Mouse (Mus musculus) MEL (cell line): Measurements from ENCODE around the gene Tmbim1.

ENCODE experiments used
- CTCF ChIP-seq, 3 experiments: IDR thresholded peaks in 2 of 3; conservative IDR thresholded peaks in 1 of 3; 2 replicates each; pipeline ENCODE4 v1.5.1; 2011 to 2012; ENCODE audit warnings: low read length in 3 of 3, low read depth in 2 of 3, mild to moderate bottlenecking in 2 of 3, improper control_type of control experiment in 1 of 3, inconsistent platforms in 1 of 3, mixed read lengths in 1 of 3, moderate library complexity in 1 of 3; ENCODE audit not compliant: control insufficient read depth in 1 of 3, insufficient read depth in 1 of 3, poor library complexity in 1 of 3, severe bottlenecking in 1 of 3
- E2F4 ChIP-seq: IDR thresholded peaks from 2 replicates; pipeline ENCODE4 v1.6.1; 2011; ENCODE audit warnings: low read depth, low read length, improper control_type of control experiment, borderline replicate concordance
- ELF1 ChIP-seq: IDR thresholded peaks from 2 replicates; pipeline ENCODE4 v1.6.1; 2014; ENCODE audit warnings: low read depth, mild to moderate bottlenecking, inconsistent platforms, low read length, improper control_type of control experiment, moderate library complexity
- EP300 ChIP-seq, 2 experiments: IDR thresholded peaks; 2 replicates each; pipeline ENCODE4 v1.6.1; 2011; ENCODE audit warnings: improper control_type of control experiment in 2 of 2, low read length in 2 of 2, low read depth in 1 of 2, mild to moderate bottlenecking in 1 of 2
- GABPA ChIP-seq: IDR thresholded peaks from 2 replicates; pipeline ENCODE4 v1.6.1; 2012; ENCODE audit warnings: low read depth, mild to moderate bottlenecking, inconsistent platforms, low read length, improper control_type of control experiment, moderate library complexity
- POLR2A ChIP-seq, 2 experiments: IDR thresholded peaks; 2 replicates each; pipeline ENCODE4 v1.6.1; 2011 to 2012; ENCODE audit warnings: low read length in 2 of 2, mild to moderate bottlenecking in 2 of 2, control low read depth in 1 of 2, improper control_type of control experiment in 1 of 2, low read depth in 1 of 2, moderate library complexity in 1 of 2; ENCODE audit not compliant: control insufficient read depth in 1 of 2, insufficient read depth in 1 of 2, poor library complexity in 1 of 2
- POLR2AphosphoS2 ChIP-seq: IDR thresholded peaks from 2 replicates; pipeline ENCODE4 v1.6.1; 2011; ENCODE audit warnings: low read length, improper control_type of control experiment

- TF ChIP-seq CTCF (IDR thresholded peaks at IDR 0.05 in 2 of 3, conservative IDR thresholded peaks at IDR 0.05 in 1 of 3; ENCODE audit: control insufficient read depth in 1 of 3, insufficient read depth in 1 of 3, low read depth in 2 of 3, low read length in 3 of 3, poor library complexity in 1 of 3, severe bottlenecking in 1 of 3) (no peak), POLR2A (IDR thresholded peaks at IDR 0.05; ENCODE audit: control insufficient read depth in 1 of 2, insufficient read depth in 1 of 2, low read depth in 1 of 2, low read length in 2 of 2, poor library complexity in 1 of 2) (no peak), GABPA (no peak), E2F4 (no peak), POLR2AphosphoS2 (no peak), ELF1 (no peak), EP300 (IDR thresholded peaks at IDR 0.05; ENCODE audit: low read depth in 1 of 2, low read length in 2 of 2) (no peak)
These were observed at the start of gene Tmbim1 for GRCm38 (mm10) chr1:74305522-74305921.
